Mouse (Mus musculus): ENCODE measurements around the gene Cyp2e1. TPM values are rescaled to one million over a fixed set of nuclear protein-coding genes. Genes with fewer than 3 reads are reported as not detected.

The Cyp2e1 gene
- 256 and 502 TPM in 2 replicates for polyA plus RNA-seq (2012; rRNA removed; ENCODE audit: low replicate concordance)

GRCm38 (mm10) chr7:140763447-140764020, at the start of gene Cyp2e1:
Gene Cyp2e1, plus strand, starts transcription at chr7:140763739.

GRCm38 (mm10) chr7:140787406-140788052, 24.0 kb downstream of the Cyp2e1 start, which contains the start of gene Syce1:
Gene Syce1, minus strand, starts transcription at chr7:140787852.

GRCm38 (mm10) chr7:140821653-140822329, 58.3 kb downstream of the Cyp2e1 start, which contains the start of gene Zfp941:
Gene Zfp941, minus strand, starts transcription at chr7:140822178.

Other genes starting within 250 kb of the Cyp2e1 start
- not detected in 2 replicates for gene Olfr538, start 195.9 kb upstream of the Cyp2e1 start, polyA plus RNA-seq (2012; rRNA removed; ENCODE audit: low replicate concordance)
- gene Olfr46, start 162.5 kb upstream of the Cyp2e1 start, polyA plus RNA-seq (2012; rRNA removed; ENCODE audit: low replicate concordance), result not detected in 2 replicates
- gene Olfr61, start 134.8 kb upstream of the Cyp2e1 start, polyA plus RNA-seq (2012; rRNA removed; ENCODE audit: low replicate concordance), result not detected in 2 replicates
- gene Olfr53, start 117.3 kb upstream of the Cyp2e1 start, polyA plus RNA-seq (2012; rRNA removed; ENCODE audit: low replicate concordance), result not detected in 2 replicates
- gene Olfr539, start 103.8 kb upstream of the Cyp2e1 start, polyA plus RNA-seq (2012; rRNA removed; ENCODE audit: low replicate concordance), result not detected in 2 replicates
- not detected in 2 replicates for gene Olfr45, start 81.8 kb upstream of the Cyp2e1 start, polyA plus RNA-seq (2012; rRNA removed; ENCODE audit: low replicate concordance)
- not detected in 2 replicates for gene Olfr541, start 66.5 kb upstream of the Cyp2e1 start, polyA plus RNA-seq (2012; rRNA removed; ENCODE audit: low replicate concordance)
- 0.07 and 0.33 TPM in 2 replicates for gene Syce1, start 24.1 kb downstream of the Cyp2e1 start, polyA plus RNA-seq (2012; rRNA removed; ENCODE audit: low replicate concordance)
- 0.15 TPM in 1 of 2 replicates, not detected in the other for gene Zfp941, start 58.4 kb downstream of the Cyp2e1 start, polyA plus RNA-seq (2012; rRNA removed; ENCODE audit: low replicate concordance)
- gene Urah, start 71.3 kb downstream of the Cyp2e1 start, polyA plus RNA-seq (2012; rRNA removed; ENCODE audit: low replicate concordance), result 14.2 TPM in 1 of 2 replicates, not detected in the other
- gene Scgb1c1, start 81.8 kb downstream of the Cyp2e1 start, polyA plus RNA-seq (2012; rRNA removed; ENCODE audit: low replicate concordance), result not detected in 2 replicates
- 0.11 TPM in 1 of 2 replicates, not detected in the other for gene Odf3, start 84.1 kb downstream of the Cyp2e1 start, polyA plus RNA-seq (2012; rRNA removed; ENCODE audit: low replicate concordance)
- gene Gm45785, start 92.6 kb downstream of the Cyp2e1 start, polyA plus RNA-seq (2012; rRNA removed; ENCODE audit: low replicate concordance), result not detected in 2 replicates
- gene Ric8a, start 93.2 kb downstream of the Cyp2e1 start, polyA plus RNA-seq (2012; rRNA removed; ENCODE audit: low replicate concordance), result 114 and 143 TPM in 2 replicates
- 37.8 and 39.1 TPM in 2 replicates for gene Bet1l, start 93.8 kb downstream of the Cyp2e1 start, polyA plus RNA-seq (2012; rRNA removed; ENCODE audit: low replicate concordance)
- 76.9 and 91.8 TPM in 2 replicates for gene Psmd13, start 118.2 kb downstream of the Cyp2e1 start, polyA plus RNA-seq (2012; rRNA removed; ENCODE audit: low replicate concordance)
- 30.7 and 38.8 TPM in 2 replicates for gene Sirt3, start 118.6 kb downstream of the Cyp2e1 start, polyA plus RNA-seq (2012; rRNA removed; ENCODE audit: low replicate concordance)
- 147 and 450 TPM in 2 replicates for gene Cox8b, start 136.7 kb downstream of the Cyp2e1 start, polyA plus RNA-seq (2012; rRNA removed; ENCODE audit: low replicate concordance)
- 0.87 TPM in 1 of 2 replicates, not detected in the other for gene Nlrp6, start 157.2 kb downstream of the Cyp2e1 start, polyA plus RNA-seq (2012; rRNA removed; ENCODE audit: low replicate concordance)
- 55.4 and 73.1 TPM in 2 replicates for gene Pgghg, start 177.7 kb downstream of the Cyp2e1 start, polyA plus RNA-seq (2012; rRNA removed; ENCODE audit: low replicate concordance)
- gene Ifitm5, start 186.6 kb downstream of the Cyp2e1 start, polyA plus RNA-seq (2012; rRNA removed; ENCODE audit: low replicate concordance), result 2.9 and 7.4 TPM in 2 replicates
- 0.78 TPM in 1 of 2 replicates, not detected in the other for gene Gm45717, start 192.2 kb downstream of the Cyp2e1 start, polyA plus RNA-seq (2012; rRNA removed; ENCODE audit: low replicate concordance)
- gene Ifitm2, start 192.2 kb downstream of the Cyp2e1 start, polyA plus RNA-seq (2012; rRNA removed; ENCODE audit: low replicate concordance), result 1,434 and 1,895 TPM in 2 replicates
- 36.0 and 1,392 TPM in 2 replicates for gene Ifitm1, start 203.5 kb downstream of the Cyp2e1 start, polyA plus RNA-seq (2012; rRNA removed; ENCODE audit: low replicate concordance)
- gene Ifitm3, start 247.0 kb downstream of the Cyp2e1 start, polyA plus RNA-seq (2012; rRNA removed; ENCODE audit: low replicate concordance), result 721 and 1,416 TPM in 2 replicates

Measured in subcutaneous adipose tissue, adult 2 months (tissue).